Mouse (Mus musculus) kidney, postnatal 25 days (tissue): ENCODE measurements around the gene Csnk1d.

ENCODE experiments used
- DNase-seq, 2 experiments: peaks; one replicate each; pipeline ENCODE4 v3.0.0; 2021; ENCODE audit warnings: mixed read lengths in 2 of 2

Csnk1d gene

DNA sequence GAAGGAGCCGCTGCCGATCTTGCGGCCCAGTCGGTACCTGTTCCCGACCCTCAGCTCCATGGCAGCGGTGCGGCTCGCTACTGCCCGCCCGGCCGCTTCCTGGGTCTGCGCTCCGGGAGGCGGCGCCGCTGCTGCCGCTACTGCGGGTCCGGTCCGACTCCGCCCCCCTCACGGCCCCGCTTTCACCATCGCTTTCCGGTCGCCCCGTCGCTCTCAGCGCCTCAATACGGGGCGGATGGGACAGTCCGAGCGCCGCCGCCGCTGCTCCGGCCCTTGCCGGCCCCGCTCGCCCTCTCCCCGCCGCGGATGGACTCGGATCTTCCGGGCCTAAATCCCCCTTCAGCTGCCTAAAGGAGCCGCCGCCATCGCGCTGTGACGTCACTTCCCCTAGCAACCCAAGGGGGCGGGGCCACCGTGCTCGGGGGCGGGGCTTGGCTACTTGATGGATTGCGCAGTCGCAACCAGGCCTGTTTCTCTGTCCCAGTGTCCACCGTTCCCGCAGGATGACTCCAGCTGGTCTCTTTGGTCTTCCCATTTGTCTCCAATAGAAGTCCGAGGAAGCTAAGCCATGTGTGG is at the start of gene Csnk1d:
Gene Csnk1d, minus strand, starts transcription at position 380 of the 576 bp plus-strand sequence.
- DNase-seq: peak; percentile 97 to 100

DNA sequence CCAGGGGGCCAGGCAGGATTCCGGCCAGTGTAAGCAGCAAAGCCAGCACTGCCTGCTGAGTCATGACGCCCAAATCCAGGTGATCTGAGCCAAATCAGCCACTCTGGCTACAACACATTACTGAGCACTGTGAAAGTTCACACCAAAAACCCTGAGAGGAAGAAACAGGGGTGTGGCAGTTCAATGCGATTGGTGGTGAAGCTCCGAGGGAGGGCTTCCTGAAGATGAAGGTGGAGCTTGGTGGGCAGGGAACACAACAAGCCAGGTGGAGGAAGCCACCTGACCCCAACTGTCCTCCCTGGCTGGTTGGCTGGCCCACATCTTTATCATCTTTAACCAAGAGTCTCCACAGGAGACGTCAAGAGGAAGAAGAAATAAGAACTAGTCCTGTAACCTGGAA is 48.2 kb upstream of the Csnk1d start, which contains the start of gene Cd7:
Gene Cd7, minus strand, starts transcription at position 117 of the 400 bp plus-strand sequence.
- DNase-seq: no peak

DNA sequence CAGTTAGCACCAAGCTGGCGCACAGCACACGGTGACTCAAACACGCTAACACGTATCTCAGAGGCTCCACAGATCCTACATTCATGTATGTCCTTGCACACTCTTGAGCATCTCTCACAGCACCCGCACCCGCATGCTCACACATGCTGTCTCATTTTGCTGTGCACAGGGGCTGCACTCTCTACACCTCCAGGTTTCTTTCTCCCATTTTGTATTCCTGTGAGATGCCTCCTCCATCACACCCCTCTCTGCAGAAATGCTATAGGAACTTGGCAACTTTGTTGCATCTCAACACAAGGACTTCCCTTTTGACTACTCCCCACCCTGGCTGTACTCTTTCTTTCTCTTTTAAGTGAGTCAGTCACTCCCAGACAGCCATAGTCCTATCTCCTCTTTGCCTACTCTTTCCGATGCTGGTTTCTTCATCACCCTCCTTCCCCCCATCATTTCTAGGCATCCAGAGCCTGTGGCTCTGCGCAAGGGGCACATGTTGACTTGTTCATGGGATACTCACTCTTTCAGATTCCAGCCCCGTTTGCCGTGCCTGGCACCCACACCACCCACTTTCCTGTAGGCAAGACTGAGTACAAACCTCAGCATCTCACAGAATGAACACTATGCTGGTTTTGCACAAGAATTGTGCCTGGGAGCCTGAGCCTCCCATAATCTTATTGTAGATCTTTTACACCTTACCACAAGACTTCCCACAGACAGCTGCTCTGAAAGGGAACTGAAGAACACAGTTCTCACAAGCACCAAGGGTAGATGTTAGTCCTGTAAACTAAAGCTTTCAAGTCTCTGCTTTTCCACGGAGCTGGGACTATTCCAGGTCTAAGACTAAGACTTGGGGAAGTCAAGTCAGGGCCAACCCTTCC is 47.5 kb upstream of the Csnk1d start:
- DNase-seq: no peak

DNA sequence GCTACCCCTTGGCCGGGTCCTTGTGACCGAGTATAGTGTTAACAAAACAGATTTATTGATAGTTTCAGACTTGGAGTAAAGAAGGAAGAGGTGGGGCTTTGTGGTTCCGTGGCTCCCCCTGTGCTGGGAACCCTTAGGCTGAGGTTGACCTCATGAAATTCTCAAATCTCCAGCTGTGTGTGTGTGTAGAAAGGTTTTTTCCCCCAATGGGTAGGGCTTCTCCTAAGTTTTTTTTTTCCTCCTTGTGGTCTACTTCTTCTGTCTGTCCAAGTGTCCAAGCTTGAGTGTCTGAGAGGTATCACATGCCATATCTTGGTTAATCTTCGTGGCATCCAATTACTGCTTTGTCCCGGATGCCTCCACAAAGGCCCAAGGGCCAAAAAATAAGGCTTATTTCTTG is 42.0 kb upstream of the Csnk1d start:
- DNase-seq: no peak

DNA sequence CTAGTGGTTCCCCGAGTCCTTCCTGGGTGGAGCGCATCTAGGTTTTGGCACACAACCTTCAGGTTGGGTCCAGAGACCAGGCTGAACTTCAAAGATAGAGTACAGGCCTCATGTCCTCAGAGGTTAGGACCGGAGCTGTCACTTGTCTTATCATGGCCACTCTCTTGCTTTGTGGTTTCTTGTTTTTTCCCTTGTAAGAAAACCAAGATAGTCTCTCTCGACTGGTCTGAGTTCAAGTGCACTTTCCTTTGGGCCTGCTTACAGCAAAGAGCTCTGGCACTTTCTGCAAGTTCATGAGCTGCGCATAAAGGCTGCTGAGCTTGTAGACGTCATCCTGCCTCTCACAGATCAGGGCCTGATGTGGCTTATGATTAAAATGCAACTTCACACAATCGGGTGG is 36.1 kb upstream of the Csnk1d start:
- no peak for DNase-seq

DNA sequence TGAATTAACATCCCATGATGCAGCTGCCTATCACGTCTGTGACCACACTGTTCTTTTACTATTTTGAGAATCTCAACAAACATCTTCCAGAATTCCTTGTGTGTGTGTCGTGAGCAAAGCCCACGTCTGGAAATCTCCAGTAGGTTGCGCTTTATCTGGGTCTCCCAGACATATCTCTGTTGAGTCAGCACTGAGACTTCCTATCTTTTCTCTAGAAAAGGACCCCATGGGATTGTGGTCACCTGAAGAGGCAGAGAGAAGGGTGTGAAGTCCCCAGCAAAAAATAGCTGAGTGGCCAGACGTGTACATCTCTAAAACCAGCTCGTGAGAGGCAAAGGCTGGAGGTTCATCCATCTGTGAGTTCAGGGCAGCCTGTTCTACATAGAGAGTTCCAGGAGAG is 33.0 kb upstream of the Csnk1d start:
- no peak for DNase-seq

DNA sequence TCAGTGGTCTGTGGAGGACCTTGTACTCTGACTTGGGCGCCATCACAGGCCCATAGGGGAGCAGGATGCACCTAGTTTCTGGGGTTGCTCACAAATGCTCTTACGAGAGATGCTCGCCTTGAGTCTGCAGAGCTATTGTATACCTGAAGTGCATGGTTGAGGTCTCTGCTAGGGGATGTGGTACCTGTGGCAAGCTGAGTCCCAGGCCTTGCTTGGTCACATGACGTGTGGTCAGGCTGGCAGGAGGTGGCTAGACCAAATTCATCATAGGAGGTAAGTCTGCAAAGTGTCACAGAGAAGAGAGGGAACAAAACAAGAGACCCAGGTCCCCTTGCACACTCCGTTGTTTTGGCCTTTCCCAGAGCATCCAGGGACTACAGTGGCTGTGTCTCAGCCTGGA is 28.4 kb upstream of the Csnk1d start:
- DNase-seq: no peak

DNA sequence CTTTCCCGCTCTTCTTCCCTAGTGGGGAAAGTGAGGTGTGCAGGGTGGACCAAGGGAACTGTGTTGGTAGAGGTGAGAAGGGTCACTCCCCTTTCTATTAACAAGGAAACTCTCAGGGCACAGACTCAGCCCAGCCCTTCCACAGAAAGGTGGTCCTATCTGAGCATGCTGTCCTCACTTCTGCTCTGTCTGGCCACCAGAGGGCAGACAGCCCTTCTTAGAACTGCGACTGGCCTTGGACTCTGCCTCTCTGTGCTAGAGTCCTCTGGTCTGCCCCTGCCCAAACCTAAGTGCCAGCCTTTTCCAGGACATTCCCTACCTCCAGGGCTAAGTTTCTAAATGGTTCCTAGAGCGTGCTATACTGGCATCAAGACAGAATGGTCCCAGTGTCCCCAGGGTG is 26.6 kb upstream of the Csnk1d start:
- DNase-seq: peak; percentile 83 to 87

DNA sequence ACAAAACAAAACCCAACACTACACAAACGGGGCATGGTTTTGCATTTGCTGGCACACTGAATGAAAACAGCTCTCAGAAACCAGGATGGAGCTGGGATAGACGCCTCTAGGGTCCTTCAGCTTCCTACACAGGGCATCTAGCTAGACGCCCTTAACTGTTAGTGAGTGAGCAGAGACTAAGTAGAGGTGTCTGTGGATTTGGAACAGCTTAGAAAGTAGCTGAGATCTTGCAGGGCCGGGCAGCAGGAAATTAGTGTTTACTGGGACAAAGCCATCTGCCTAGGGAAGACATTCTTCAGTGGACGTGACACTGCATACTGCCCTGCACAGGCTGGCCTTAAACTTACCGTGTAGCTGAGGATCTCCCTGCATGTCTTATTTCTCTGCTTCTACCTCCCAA is 24.3 kb upstream of the Csnk1d start:
- no peak for DNase-seq

DNA sequence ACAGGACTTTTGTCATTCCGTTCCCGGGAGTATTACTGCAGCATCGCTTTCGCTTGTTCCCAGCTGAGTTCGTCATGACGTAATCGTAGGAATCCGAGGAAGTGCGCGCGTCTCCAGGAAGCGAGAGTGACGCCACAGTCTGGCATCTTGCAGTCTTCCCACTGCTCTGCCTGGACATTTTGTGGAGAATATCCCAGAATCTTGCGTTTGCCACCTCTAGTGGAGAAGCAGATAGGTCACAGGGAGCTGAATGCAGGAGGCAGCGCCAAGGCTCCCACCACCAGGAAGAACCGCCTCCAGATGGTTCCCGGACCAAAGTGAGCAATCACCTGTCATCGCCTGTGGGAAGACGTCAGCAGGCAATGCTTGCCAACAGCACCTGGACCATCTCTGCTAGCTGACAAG is 23.8 kb upstream of the Csnk1d start:
- DNase-seq: peak; percentile 6 to 38

DNA sequence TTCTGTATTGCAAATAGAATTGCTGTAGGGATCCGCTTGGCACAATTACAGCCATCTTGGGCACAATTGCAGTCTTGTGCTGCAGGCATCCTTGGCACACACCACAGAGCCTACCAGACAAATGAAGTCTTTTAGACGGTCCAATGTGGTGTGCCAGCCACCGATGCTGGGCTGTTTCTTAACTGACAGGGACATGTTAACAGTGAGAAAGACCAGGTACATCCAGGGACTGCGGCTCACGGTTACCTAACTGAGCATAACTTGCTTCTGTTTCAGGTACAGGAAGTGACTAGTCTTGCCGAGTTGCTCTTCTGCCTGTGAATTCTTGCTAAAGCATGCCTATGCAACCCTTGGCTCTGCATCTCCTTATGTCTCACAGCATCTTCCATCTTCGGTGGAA is 22.5 kb upstream of the Csnk1d start:
- no peak for DNase-seq

DNA sequence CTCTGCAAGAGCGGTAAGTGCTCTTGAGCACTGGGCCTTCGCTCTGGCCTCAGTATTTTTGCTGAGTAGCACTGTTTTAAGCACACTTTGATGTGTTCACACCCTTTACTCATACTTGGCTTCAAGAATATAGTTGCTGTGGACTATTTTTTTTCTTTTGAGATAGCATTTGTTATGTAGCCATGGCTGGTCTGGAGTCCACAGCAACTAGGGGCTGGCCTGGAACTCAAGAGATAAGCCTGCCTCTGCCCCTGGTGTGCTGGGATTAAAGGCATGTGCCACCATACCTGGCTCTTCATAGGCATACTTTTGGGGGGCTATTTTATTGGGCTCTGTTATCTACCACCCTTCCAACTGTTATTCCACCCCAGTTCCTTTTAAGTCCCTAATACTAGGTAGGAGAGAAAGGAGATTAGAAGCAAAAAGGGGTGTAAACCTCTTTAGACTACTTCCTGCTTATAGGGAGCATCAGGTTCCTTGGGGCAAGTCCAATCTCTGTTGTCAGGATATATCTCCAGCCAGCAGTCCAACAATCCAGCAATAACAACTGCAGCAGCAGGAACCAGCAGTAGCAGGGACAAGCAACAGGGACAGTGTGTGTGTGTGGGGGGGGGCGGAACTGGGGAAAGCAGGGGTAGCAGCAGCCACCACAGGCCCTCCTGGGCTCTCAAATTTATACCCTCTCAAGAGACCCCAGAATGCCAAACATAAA is 19.1 kb upstream of the Csnk1d start:
- DNase-seq: no peak

DNA sequence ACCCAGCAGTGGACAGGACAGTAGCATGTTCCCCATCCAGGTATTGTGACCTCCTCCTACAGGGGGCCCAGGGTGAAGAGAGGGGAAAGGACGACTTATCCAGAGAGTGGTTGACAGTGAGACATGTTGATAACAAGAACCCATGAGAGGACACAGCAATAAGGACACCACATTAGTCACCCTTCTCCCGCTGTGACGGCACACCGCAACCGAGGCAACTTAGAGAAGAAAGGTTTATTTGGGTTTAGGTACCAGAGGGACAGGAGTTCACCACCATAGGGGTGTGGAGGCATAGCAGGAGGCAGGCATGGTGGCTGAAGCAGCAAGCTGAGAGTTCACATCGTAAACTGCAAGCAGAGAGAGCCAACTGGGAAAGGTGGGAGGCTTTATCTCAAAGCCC is 15.1 kb upstream of the Csnk1d start:
- no peak for DNase-seq

DNA sequence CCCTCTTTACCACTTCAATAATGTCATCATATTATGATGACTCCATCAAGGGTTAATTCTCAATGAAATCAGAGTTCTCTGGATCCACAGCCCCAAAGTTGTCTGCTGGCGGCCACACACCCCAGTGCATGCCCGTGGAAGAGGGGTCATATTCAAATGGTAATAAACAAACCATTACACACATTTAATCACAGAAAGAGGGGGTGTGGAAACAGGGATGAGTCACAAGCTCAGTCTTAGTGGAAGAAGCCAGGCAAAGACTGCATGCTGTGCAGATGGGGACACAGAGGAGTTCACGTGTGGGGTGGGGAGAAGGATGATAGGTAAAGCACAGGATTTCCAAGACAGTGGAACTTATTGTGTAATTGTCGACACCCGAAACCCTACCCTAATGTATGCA is 13.2 kb upstream of the Csnk1d start:
- DNase-seq: no peak

DNA sequence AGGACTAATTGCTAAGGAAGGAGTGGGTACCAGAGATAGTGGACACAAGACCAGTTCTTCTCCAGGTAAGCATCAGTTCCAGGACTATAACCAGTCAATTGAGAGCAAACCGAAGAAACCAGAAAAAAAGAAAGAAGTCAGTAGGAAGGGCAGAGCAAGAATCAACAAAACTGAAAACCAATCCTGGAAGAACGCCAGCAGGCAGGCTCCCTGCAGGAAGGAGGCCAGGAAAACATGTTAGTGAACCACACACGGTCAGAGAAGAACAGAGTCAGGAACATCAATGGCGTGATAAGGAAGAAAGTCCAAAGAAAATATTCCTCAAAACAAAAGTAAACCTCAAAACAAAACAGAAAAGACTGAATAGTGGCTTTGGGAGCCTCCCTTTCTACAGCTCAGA is 10.8 kb upstream of the Csnk1d start:
- DNase-seq: peak; percentile 50 to 58

DNA sequence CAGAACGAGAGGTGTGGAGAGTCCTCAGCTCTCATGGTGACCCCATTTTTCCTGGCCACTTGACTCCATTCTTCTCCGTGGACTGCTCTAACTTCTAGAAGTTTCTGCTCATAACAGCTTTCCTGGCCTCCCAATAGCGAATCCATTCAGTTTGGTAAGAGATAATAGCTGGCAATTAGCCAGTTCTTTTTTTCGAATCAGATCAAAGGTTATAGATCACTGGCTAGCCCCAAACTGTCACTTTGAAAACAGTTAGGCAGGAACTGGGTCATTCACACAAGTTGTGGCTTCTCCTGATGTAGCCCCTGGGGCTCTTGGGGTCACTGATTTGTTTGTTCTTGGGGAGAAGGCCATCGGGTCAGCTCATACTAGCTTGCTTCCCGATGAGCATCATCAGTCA is 3.6 kb upstream of the Csnk1d start:
- no peak for DNase-seq

DNA sequence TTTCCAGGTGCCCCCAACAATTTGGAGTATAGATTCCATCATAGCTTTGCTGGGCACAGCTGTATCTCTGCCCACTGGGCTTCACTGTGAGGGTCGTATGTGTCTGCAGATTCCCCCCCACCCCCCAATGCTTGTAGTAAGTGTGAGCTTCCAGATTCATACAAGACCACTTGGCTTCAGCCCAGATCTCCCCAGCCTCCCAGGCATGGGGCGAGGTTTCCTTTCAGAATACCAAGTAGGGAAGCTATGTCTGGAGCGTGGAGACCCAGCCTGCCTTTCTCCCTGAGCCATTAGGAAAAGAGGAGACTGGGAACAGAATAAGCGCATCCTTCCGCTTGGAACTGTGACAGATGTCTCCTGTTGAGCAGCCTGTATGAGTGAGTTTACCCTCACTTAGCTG is 2.5 kb upstream of the Csnk1d start:
- DNase-seq: peak in 1 of 2 experiments; percentile 8

DNA sequence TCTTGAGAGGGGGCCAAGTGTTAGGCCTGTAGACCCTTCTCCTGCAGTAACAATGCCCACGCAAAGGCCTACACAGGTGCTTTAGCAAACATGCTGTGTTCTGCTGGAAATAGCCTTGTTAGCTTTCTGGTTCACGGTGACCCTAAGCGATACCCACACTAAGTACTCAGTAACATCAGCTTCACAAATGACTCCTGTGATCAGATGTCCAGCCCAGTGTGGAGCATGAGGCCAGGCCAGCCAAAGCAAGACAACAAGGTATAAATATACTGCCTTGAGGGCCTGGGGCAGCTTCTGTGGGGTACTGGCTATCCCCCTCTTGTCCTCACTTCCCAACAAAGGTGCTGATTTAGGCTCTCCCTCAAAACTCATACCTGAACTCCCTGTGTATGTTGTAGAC is 1.9 kb upstream of the Csnk1d start:
- DNase-seq: no peak

DNA sequence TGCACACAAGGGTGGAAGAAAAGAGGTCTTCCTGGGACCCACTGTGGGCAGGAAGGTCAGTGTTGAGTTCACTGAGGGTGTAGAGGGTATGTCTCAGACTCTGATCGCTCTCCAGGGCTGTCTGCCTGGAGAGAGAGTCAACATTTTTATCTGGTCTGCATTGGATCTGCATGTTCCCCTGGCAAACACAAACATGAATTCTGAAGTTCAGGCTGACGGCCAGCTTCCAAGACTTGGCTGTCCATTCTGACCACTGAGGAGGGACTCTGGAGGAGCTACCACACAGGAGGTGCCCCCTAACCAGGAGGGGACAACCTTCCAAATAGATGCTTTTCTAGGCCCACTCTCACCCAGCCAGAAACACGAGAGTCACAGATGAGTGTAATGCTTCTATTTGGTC is 661 bp upstream of the Csnk1d start:
- peak in 1 of 2 experiments; percentile 8 for DNase-seq

DNA sequence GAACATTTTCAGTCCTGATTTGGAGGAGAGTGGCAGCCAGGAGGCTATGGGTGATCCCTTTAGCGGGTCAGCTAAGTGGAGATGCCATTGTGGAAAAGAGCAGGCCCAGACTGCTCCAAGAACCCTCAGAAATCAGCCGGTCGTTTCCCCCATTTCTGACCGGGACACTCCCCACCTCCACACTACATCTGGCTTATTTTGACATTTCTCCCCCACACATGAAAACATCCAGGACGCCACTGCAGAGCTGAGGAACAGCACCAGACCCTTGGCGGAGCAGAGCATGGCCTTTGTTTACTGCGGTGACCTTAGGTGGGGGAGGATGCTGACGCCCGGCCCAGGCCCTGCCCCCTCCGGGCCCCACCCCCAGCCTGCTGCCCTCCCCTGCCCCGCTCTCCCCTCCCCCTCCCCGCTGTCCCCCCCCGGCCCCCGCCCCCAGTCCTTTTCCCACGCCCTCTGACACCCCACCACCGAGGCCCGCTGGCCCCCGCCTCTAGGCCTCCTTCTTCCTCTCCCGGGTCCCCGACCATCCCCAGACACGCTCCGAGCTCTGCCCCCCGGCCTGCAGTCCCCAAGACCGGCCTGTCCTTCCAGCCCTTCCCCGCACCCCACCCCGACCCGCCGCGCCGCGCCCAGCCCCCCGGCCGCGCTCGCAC is 876 bp downstream of the Csnk1d start:
- peak; percentile 70 to 87 for DNase-seq

DNA sequence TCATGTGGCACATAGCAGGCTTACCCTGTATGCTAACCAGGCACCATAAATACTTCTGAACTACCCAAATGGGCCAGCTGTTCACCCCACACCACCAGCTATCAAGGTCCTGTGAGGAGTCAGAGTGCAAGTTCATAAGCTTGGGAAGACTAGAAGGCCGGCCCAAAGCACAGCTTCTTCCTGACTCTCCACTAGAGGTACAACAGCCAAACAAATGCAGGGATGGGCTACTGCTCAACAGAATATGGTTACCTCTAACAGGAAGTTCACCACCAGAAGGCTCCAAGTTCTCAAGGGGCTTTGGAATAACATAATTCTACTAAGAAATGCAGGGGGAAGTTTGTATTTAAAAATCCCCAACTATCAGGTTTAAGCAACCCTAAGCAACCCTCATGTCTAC is 1.6 kb downstream of the Csnk1d start:
- peak in 1 of 2 experiments; percentile 18 for DNase-seq

DNA sequence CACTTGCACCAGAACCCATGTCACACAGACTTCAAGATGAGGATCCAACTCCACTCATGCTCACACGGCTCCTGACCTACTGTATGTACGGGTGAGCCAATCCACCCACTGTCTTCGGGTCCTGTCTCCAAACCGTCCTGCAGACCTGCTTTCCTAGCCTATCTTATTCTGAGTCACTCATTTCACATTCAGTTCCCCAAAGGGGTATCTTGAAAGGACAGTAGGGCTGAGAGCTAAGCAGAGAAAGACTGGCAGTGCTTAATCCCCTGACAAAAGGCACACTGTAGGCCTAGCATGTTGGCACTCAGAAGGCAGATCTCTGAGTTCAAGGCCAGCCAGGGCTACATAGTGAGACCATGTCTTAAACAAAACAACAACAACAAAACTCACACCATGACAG is 2.7 kb downstream of the Csnk1d start:
- DNase-seq: no peak

DNA sequence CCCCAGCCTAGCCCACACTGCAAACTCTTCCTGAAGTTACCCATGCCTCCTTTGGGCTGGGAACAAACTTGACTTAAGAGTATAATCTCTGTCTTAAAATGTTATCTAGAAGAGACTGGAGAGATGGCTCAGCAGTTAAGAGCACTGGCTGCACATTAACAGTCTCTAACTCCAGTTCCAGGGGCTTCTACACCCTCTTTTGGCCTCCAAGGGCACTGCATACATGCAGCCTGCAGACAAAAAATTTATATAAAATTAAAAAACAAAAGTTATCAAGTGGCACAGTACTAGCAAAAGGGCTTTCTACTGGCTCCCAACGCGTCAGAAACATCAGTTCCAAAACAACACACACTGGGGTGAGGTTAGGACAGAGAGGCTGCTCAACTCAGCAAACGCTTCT is 3.5 kb downstream of the Csnk1d start:
- peak in 1 of 2 experiments; percentile 16 for DNase-seq
